Mouse (Mus musculus): ENCODE data around the gene Slc36a2.
"Not testable (repeated sequence)": the region's sequence is repeated elsewhere in the genome, so short reads cannot be mapped to it uniquely, and the experiment has no call there.

DNA sequence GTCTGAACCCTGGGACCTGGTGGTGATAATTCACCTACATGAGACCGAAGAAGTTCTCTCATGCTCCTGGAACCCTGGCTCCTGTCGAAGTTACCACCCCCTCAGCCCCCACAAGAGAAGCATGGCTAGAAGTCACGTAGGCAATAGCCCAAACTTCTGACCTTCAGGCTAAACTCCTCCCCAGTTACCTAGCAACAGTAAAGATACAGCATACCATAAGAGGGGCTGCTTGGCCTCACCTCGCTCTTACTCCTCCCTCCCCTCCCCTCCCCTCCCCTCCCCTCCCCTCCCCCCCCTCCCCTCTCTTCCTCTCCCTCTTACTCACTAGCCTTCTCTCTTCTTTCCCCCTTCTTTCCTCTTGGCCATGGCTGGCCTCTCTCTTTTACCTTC lies 71.0 kb downstream of the Slc36a2 start:
- not testable (repeated sequence) for TF ChIP-seq CTCF, EP300 (IDR thresholded peaks at IDR 0.05; ENCODE audit: low read depth)

Data from liver, postnatal 0 days (tissue).